Mouse (Mus musculus) left cerebral cortex, postnatal 14 days (tissue): ENCODE results near the gene Itga11. TPM values are rescaled to one million over a fixed set of nuclear protein-coding genes. Genes with fewer than 3 reads are reported as not detected.
A peak's percentile ranks its signal among the peaks of the same experiment; 100 is the strongest.
"Not testable (repeated sequence)": the region's sequence is repeated elsewhere in the genome, so short reads cannot be mapped to it uniquely, and the experiment has no call there.

Source experiments
- DNase-seq, 2 experiments: peaks; one replicate each; pipeline ENCODE4 v3.0.0; 2021 to 2022; ENCODE audit warnings: low spot score in 2 of 2, mixed read lengths in 1 of 2
- intact Hi-C: fragments of 180-260 bp; cut with DNase I; formaldehyde crosslinking; loops from one replicate; pipeline ENCODE4 v1.15.1; 2025
- total RNA-seq, 2 experiments: library from RNA; stranded (reverse); gene quantifications; 2 replicates each; pipeline ENCODE4 v1.2.3; 2021

The Itga11 gene
- total RNA-seq, 2 experiments from 2014 or later = 1.3 to 1.4 TPM

GRCm38 (mm10) chr9:62749666-62750065, 72.0 kb downstream of the Itga11 start:
- DNase-seq = no peak
- intact Hi-C loops = no loop called here

DNA sequence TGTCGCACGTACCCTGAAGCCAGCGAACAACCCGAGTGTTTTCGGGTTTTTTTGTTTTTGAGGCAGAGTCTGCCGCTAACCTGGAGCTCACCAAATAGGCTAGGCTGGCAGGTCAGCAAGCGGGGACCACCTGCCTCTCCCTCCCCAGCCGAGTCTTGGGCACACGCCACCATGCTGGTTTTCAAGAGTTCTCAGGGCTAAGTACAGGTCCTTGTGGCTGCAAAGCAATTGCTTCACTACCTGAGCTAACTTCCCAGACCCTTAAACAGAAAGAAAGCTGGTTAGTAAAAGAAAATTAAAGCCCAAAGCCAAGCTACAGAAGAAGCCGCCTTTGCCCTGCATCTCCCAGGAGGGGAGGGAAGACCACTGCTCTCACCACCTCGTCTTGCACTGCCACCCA, 72.8 kb downstream of the Itga11 start:
- intact Hi-C loops = no loop called here
- no peak for DNase-seq

DNA sequence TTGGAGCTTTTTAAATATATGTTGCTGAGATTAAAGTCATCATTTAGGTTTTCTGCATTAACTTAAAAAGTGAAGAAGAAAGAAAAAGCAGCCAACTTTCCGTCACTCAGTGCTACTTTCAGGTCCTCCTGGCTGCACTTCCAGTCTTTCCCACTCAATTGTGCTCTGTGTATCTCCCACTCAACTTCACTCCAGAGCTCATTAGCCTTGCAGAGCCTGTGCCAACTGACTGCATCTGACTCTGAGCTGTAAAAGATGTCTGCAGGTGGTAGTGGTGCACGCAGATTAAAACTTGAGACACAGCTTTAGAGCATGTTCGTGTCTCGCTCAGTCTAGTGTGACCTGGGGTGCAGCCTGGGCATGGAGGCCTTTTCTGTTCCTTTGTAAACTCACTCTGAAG, 80.7 kb downstream of the Itga11 start:
- DNase-seq = peak; percentile 73 to 93
- intact Hi-C loops = no loop called here

DNA sequence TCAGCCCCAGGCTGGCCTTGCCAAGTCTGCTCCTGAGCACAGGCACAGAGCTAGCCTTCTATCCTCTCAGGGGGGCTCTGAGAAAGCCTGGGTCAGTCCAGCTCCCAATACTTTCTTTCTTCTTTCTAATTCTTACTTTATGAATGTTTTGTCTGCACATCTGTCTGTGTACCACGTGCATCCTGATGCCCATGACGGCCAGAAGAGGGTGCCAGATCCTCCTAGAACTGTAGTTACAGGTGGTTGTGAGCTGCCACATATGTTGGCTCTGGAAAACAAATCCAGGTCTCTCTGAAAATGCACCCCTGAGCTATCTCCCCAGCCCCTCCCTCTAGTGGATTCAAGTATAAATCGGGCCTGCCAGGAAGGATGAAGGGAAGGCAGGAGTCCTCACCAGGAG, 82.0 kb downstream of the Itga11 start:
- intact Hi-C loops = no loop called here
- DNase-seq = peak in 1 of 2 experiments; percentile 60

DNA sequence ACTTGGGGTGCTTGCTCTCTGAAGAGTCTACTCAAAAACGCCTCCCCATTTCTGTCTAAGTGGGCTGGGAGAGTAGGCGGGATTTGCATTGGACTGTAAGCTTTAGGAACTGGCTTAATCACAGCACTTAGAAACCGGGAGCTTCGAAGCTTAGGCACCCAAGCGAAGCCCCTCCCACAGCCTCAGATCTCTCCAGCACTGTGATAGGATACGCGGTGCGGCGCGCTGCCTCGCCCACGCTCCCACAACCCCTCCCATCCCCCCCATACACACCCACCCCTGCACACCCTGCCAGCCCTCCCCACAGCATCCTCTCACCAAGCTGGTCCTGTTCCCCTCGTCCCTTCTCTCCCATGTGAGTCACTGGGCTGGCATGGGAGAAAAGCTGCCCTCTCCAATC, 85.9 kb downstream of the Itga11 start:
- DNase-seq = peak; percentile 53 to 73
- intact Hi-C loops = no loop called here

DNA sequence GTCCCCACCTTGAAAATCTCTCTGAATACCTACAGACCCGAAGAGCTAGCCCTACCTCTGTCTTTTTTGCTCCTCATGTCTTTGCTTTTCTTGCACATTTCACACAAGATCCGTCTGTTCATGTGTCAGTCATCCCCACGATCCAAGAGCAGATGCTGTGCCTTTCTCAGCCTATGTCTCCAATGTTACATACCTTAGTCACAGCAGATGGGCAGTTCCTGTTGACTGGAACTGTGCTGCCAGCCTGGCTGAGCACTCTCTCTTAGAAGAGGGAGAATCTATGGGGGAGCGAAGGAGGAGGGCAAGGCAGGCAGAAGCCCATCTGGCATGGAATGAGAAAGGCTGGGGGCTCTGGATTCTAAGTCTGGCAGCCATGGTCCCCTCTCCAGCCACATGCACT, 87.7 kb downstream of the Itga11 start:
- peak; percentile 46 to 75 for DNase-seq
- intact Hi-C loops = no loop called here

- DNase-seq = no peak
- intact Hi-C loops = no loop called here
Observed at GRCm38 (mm10) chr9:62767464-62767863, 89.8 kb downstream of the Itga11 start.

DNA sequence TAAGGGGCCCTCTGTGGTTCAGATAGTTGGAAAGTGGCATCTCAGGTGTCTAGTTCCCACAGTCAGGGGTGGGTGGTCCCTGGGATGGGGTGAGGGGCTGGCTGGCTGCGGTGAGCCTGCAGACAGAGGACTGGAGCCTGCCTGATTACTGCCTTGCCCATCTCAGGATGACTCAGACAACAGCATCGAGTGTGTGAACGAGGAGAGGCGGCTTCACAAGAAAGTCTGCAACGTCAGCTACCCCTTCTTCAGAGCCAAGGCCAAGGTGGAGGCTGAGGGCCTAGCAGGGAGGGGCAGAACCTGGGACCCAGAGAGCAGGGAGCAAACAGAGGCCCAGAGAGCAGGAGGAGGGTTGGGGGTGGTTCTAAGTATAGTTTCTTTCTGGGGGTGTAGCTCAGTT, 90.7 kb downstream of the Itga11 start:
- intact Hi-C loops = no loop called here

DNA sequence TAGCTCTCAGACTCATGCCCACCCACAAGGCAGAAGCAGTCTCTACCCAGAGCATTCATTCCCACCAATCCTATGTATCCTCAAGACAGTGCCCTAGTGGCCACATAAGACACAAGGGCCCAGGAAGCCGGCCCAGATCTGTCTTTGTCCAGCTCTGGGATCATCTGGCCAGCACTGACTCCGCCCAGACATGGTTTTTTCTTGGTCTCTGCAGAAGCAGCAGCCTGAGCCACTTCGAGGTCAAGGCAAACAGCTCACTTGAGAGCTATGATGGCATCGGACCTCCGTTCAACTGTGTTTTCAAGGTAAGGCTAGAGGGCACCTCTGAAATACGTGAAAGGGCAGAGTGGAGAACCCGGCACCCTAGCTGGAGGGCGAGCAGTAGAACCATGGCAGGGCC, 95.1 kb downstream of the Itga11 start:
- intact Hi-C loops = loop anchor here (10.0 kb wide), 1 partner anchor 298 kb away; no protein-coding TSS in a partner anchor
- DNase-seq = no peak

More for the DNA sequence above, 90.7 kb downstream of the Itga11 start:
- DNase-seq = no peak

- DNase-seq = no peak
- intact Hi-C loops = loop anchor here (5.0 to 10.0 kb wide), 3 partner anchors 223 to 478 kb away; no protein-coding TSS in a partner anchor
Observed at GRCm38 (mm10) chr9:62775464-62775863, 97.8 kb downstream of the Itga11 start.

- peak; percentile 67 to 77 for DNase-seq
- intact Hi-C loops = loop anchor here (2.0 to 10.0 kb wide), 4 partner anchors 33 to 480 kb away; no protein-coding TSS in a partner anchor
Observed at GRCm38 (mm10) chr9:62777461-62777860, 99.8 kb downstream of the Itga11 start.

GRCm38 (mm10) chr9:62778721-62779120, 101.1 kb downstream of the Itga11 start:
- no peak for DNase-seq
- intact Hi-C loops = loop anchor here (5.0 to 10.0 kb wide), 3 partner anchors 226 to 481 kb away; no protein-coding TSS in a partner anchor

GRCm38 (mm10) chr9:62781965-62782364, 104.3 kb downstream of the Itga11 start:
- intact Hi-C loops = no loop called here
- peak in 1 of 2 experiments; percentile 57 for DNase-seq

GRCm38 (mm10) chr9:62782976-62783781, 105.6 kb downstream of the Itga11 start:
- DNase-seq = peak; percentile 86 to 95
- intact Hi-C loops = no loop called here

DNA sequence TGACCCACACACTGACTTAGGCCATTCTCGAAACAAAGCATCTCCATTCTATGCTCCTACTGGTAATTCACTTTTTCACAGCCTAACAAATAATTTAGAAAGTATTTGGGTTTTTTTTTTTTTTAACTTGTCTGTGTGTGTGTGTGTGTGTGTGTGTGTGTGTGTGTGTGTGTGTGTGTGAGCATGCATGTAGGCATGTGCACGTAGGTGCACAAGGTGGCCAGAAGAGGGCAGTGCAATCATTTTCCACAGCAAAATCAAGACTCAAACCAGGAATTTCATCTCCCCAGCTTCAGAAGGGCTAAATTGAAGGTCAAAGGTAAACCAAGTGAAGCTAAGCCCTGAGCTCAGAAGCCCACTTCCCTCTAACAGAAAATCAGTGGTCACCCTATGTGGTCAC, 106.6 kb downstream of the Itga11 start:
- DNase-seq = peak in 1 of 2 experiments; percentile 77
- intact Hi-C loops = no loop called here

GRCm38 (mm10) chr9:62786721-62787120, 109.1 kb downstream of the Itga11 start:
- intact Hi-C loops = no loop called here
- DNase-seq = peak in 1 of 2 experiments; percentile 54

GRCm38 (mm10) chr9:62789856-62790255, 112.2 kb downstream of the Itga11 start:
- no peak for DNase-seq
- intact Hi-C loops = no loop called here

DNA sequence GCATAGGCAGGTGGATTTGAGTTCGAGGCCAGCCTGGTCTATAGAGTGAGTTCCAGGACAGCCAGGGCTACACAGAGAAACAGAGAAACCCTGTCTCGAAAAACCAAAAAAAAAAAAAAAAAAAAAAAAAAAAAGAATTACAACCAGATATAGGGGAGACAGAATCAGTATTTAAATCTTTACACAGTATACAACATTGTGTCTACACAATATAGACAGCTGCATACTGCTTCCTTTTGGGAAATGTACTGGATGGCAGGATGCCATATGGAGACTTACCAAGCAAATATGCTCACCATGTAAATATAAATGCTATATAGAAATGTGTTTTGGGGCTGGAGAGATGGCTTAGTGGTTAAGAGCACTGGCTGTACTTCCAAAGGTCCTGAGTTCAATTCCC, 121.6 kb downstream of the Itga11 start:
- intact Hi-C loops, DNase-seq: not testable (repeated sequence)

- DNase-seq = no peak
- intact Hi-C loops = no loop called here
Observed at GRCm38 (mm10) chr9:62810095-62810494, 132.5 kb downstream of the Itga11 start.

GRCm38 (mm10) chr9:62810543-62811515, 133.2 kb downstream of the Itga11 start:
- peak; percentile 27 to 42 for DNase-seq
- intact Hi-C loops = no loop called here
